Mouse (Mus musculus): ENCODE measurements around the gene Pafah1b3. TPM values are rescaled to one million over a fixed set of nuclear protein-coding genes. Genes with fewer than 3 reads are reported as not detected.
A peak's percentile ranks its signal among the peaks of the same experiment; 100 is the strongest.

Gene Pafah1b3
- polyA plus RNA-seq, 1 experiment from 2014 or later = 152 TPM

- Histone ChIP-seq H3K4me3 (replicated peaks; ENCODE audit: low read depth, low read length) (no peak overlapping the region), H3K9ac (ENCODE audit: low read depth, low read length) (no peak overlapping the region), H3K4me2 (ENCODE audit: low read length) (no peak overlapping the region), H3K4me1 (replicated peaks; ENCODE audit: insufficient read depth, low read length) (peaks cover 1% of the 10 kb centered on the region; the same call in 1 of the 2 replicates), H3K27me3 (ENCODE audit: insufficient read depth, low read length) (no peaks in the 10 kb centered on the region), H3K27ac (no peak overlapping the region), H3K9me3 (replicated peaks; ENCODE audit: low read length) (no peaks in the 10 kb centered on the region), H3K36me3 (ENCODE audit: insufficient read depth, low read length) (no peaks in the 10 kb centered on the region)
- DNase-seq (ENCODE audit: low spot score) = no peak
- WGBS = 88% methylated on average over 1 of the region's 1 CpGs
- TF ChIP-seq CTCF (IDR thresholded peaks at IDR 0.05; ENCODE audit: low read depth) = no peak
- ATAC-seq (replicated peaks; ENCODE audit: low FRiP score, low read depth) = no peak
These were observed 35.9 kb downstream of the Pafah1b3 start for GRCm38 (mm10) chr7:25261896-25262295.

DNA sequence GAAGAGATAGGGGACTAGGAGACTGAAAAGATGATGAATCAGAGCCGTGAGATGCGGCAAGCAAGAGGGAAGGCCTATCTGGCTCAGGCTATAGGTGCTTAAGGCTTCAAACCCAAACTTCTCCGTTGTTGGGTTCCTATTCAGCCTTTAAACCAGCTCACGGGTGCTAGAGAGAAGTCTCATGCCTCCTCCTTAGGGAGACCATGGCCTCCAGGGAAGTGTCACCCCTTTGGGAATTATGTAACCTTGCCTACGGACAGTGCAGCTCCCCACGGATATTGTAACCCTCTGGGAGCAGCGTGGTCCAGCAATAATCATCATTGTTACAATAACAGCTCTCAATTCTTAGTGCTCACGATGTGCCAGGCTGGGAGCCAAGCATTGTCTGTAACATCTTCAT lies 46.0 kb downstream of the Pafah1b3 start:
- Histone ChIP-seq H3K36me3 (ENCODE audit: insufficient read depth, low read length) (no peaks in the 10 kb centered on the region), H3K4me1 (replicated peaks; ENCODE audit: insufficient read depth, low read length) (peaks cover 20% of the 10 kb centered on the region), H3K27ac (peak overlapping the region; percentile 96), H3K4me3 (replicated peaks; ENCODE audit: low read depth, low read length) (peak overlapping the region; percentile 97), H3K27me3 (ENCODE audit: insufficient read depth, low read length) (no peaks in the 10 kb centered on the region), H3K9me3 (replicated peaks; ENCODE audit: low read length) (no peaks in the 10 kb centered on the region), H3K4me2 (ENCODE audit: low read length) (peak overlapping the region; percentile 81), H3K9ac (ENCODE audit: low read depth, low read length) (0 out of 2 replicates have a peak overlapping the region, but pooled peaks have one; percentile 97)
- no peak for ATAC-seq (replicated peaks; ENCODE audit: low FRiP score, low read depth)
- no peak for DNase-seq (ENCODE audit: low spot score)
- TF ChIP-seq CTCF (IDR thresholded peaks at IDR 0.05; ENCODE audit: low read depth) = no peak
- 17% methylated on average over 8 of the region's 8 CpGs for WGBS

DNA sequence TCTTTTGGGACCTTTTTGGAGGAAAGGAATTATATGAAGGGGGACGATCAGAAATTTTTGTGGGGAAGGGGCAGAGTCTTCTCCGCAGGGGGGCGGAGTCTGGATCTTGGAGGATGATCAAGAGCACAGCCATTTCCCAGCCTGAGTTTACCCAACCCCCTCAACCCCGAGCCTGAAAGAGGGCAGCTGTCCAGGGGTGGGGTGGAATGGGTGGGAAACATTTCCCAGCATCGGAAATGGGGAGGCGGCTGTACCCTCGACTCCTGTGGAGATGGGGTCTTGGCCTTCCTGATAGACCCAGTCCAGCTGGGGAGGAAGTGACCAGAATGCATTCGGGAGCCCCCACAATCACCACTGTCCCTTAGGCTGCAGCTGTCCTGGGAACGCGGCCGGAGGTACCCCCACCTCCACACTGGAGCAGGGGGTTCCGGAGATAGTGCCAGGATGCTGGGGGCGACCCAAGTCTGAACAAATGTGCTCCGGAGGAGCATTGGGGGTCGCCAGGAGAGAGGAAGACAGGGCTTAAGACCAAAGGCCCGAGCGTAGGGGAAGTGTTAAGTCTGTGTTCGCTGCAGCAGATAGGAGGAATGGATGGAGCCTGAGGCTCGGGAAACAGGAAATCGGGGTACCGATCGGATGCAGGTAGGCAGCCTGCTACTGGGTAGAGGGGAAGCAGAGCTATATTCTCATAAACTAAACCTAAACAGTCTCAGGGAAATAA lies 46.6 kb downstream of the Pafah1b3 start:
- H3K9ac ChIP-seq (ENCODE audit: low read depth, low read length) = peak overlapping the region; percentile 97
- no peak for TF ChIP-seq CTCF (IDR thresholded peaks at IDR 0.05; ENCODE audit: low read depth)
- H3K4me3 ChIP-seq (replicated peaks; ENCODE audit: low read depth, low read length) = peak overlapping the region; percentile 97
- no peaks in the 10 kb centered on the region for H3K27me3 ChIP-seq (ENCODE audit: insufficient read depth, low read length)
- H3K4me1 ChIP-seq (replicated peaks; ENCODE audit: insufficient read depth, low read length) = peaks cover 26% of the 10 kb centered on the region
- DNase-seq (ENCODE audit: low spot score) (peak; percentile 87), ATAC-seq (replicated peaks; ENCODE audit: low FRiP score, low read depth) (peak; percentile 12; the same call in 1 of the 2 replicates)
- WGBS = 3% methylated on average over 22 of the region's 22 CpGs
- H3K9me3 ChIP-seq (replicated peaks; ENCODE audit: low read length) = no peaks in the 10 kb centered on the region
- H3K27ac ChIP-seq = peak overlapping the region; percentile 96
- no peaks in the 10 kb centered on the region for H3K36me3 ChIP-seq (ENCODE audit: insufficient read depth, low read length)
- peak overlapping the region; percentile 81 for H3K4me2 ChIP-seq (ENCODE audit: low read length)

DNA sequence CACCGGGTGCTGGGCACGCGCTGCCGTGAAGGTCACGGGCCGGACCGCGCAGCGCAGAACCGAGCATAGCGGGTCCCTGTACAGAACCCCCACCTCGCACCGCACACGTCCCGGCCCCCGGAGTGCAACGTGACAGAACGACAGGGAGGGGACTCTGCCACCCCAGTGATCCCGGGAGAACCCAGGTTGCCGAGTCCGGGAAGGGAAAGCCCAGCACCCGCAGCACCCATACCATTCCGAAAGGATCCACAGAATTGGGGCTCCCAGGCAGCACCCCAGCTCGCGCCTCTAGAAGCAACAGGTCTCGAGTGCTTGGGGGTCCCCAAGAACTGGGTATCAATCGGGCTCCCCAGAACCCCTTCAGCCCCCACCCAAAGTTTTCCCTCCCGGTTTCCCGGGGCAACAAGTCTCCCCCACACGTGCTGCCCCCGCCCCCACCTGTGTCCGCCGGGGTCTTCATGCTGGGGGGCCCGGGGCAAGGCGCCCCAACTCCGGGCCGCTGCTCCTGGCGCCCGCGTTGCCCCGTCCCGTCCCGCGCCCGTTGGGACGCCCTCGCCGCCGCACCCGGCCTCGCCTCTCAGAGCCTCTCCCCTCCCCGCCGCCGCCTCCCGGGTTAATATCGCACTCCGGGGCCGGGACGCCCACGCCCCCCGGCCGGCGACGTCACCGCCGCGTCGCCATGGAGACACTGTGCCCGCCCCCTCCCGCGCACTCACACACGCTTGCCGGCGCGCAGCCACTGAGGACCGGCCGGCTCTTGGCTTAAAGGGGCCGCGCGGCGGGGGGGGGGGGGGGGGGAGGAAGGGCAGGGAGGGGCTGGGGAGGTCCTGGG lies 47.4 kb downstream of the Pafah1b3 start, which contains the start of gene Erf:
Gene Erf, minus strand, starts transcription at position 621 of the 832 bp plus-strand sequence.
- peak within 1 kb of the TSS; percentile 81 for H3K4me2 ChIP-seq (ENCODE audit: low read length)
- H3K9me3 ChIP-seq (replicated peaks; ENCODE audit: low read length) = no peaks in the 10 kb centered on the region
- under 1% methylated on average over 63 of the region's 81 CpGs for WGBS
- peak within 1 kb of the TSS; percentile 97 for H3K9ac ChIP-seq (ENCODE audit: low read depth, low read length)
- H3K4me3 ChIP-seq (replicated peaks; ENCODE audit: low read depth, low read length) = peak within 1 kb of the TSS; percentile 97
- no peak for TF ChIP-seq CTCF (IDR thresholded peaks at IDR 0.05; ENCODE audit: low read depth)
- H3K27ac ChIP-seq = peak within 1 kb of the TSS; percentile 96
- ATAC-seq (replicated peaks; ENCODE audit: low FRiP score, low read depth) (peak; percentile 80), DNase-seq (ENCODE audit: low spot score) (peak; percentile 95)
- H3K4me1 ChIP-seq (replicated peaks; ENCODE audit: insufficient read depth, low read length) = peaks cover 32% of the 10 kb centered on the region
- H3K27me3 ChIP-seq (ENCODE audit: insufficient read depth, low read length) = no peaks in the 10 kb centered on the region
- peaks cover 7% of the 10 kb centered on the region; the same call in 1 of the 2 replicates for H3K36me3 ChIP-seq (ENCODE audit: insufficient read depth, low read length)

- peak; percentile 91 for DNase-seq (ENCODE audit: low spot score)
- Histone ChIP-seq H3K4me1 (replicated peaks; ENCODE audit: insufficient read depth, low read length) (peaks cover 36% of the 10 kb centered on the region), H3K27me3 (ENCODE audit: insufficient read depth, low read length) (no peaks in the 10 kb centered on the region), H3K9me3 (replicated peaks; ENCODE audit: low read length) (no peaks in the 10 kb centered on the region), H3K36me3 (ENCODE audit: insufficient read depth, low read length) (peaks cover 14% of the 10 kb centered on the region), H3K9ac (ENCODE audit: low read depth, low read length) (peak overlapping the region; percentile 97), H3K27ac (peak overlapping the region; percentile 96), H3K4me3 (replicated peaks; ENCODE audit: low read depth, low read length) (peak overlapping the region; percentile 97), H3K4me2 (ENCODE audit: low read length) (peak overlapping the region; percentile 81)
- TF ChIP-seq CTCF (IDR thresholded peaks at IDR 0.05; ENCODE audit: low read depth) = no peak
- under 1% methylated on average over 52 of the region's 73 CpGs for whole genome bisulfite sequencing
- ATAC-seq (replicated peaks; ENCODE audit: low FRiP score, low read depth) = peak; percentile 66
These were observed 48.3 kb downstream of the Pafah1b3 start for GRCm38 (mm10) chr7:25249314-25250140.
